Mouse (Mus musculus) T-cell, adult 66 days (primary cell): ENCODE data around the gene Mab21l2. TPM values are rescaled to one million over a fixed set of nuclear protein-coding genes. Genes with fewer than 3 reads are reported as not detected.

ENCODE experiments used
- total RNA-seq, 2 experiments: library from RNA; stranded (reverse); gene quantifications; 3 replicates in 1 of 2; 4 replicates in 1 of 2; pipeline ENCODE4 v1.2.4; 2023

The Mab21l2 gene
- total RNA-seq = not detected

GRCm38 (mm10) chr3:86548091-86549015, at the start of gene Mab21l2:
Gene Mab21l2, minus strand, starts transcription at chr3:86548629.

